Mouse (Mus musculus) forebrain, postnatal 0 days (tissue): Measurements from ENCODE around the gene Tmprss11a. TPM values are rescaled to one million over a fixed set of nuclear protein-coding genes. Genes with fewer than 3 reads are reported as not detected.

ENCODE experiments used
- ATAC-seq: fragments of 200-750 bp; cut with Nextera tagmentation; 2 replicates; pipeline ENCODE4 v1.8.0; 2017; ENCODE audit warnings: mild to moderate bottlenecking, moderate library complexity
- DNase-seq: peaks from one replicate; pipeline ENCODE4 v3.0.0-alpha.2; 2015
- H3K27ac ChIP-seq: fragments of 300-500 bp; sonication (generic); 2 replicates; pipeline ENCODE4 v1.5.1; 2014; ENCODE audit warnings: low read depth, mild to moderate bottlenecking, antibody characterized with exemption, low read length, moderate library complexity, mixed read lengths
- H3K27me3 ChIP-seq: fragments of 300-500 bp; sonication (generic); 2 replicates; pipeline ENCODE4 v1.6.1; 2014; ENCODE audit warnings: mild to moderate bottlenecking, low read length, mixed read lengths; ENCODE audit not compliant: insufficient read depth
- H3K36me3 ChIP-seq: fragments of 300-500 bp; sonication (generic); 2 replicates; pipeline ENCODE4 v1.6.1; 2014; ENCODE audit warnings: mild to moderate bottlenecking, moderate library complexity; ENCODE audit not compliant: insufficient read depth
- H3K4me1 ChIP-seq: fragments of 300-500 bp; sonication (generic); 2 replicates; pipeline ENCODE4 v1.6.1; 2014; ENCODE audit warnings: antibody characterized with exemption; ENCODE audit not compliant: insufficient read depth
- H3K4me2 ChIP-seq: fragments of 300-500 bp; sonication (generic); 2 replicates; pipeline ENCODE4 v1.6.1; 2014; ENCODE audit warnings: low read depth, mild to moderate bottlenecking, moderate library complexity
- H3K4me3 ChIP-seq: fragments of 300-500 bp; sonication (generic); 2 replicates; pipeline ENCODE4 v1.5.1; 2014; ENCODE audit warnings: low read depth, low read length, mixed read lengths
- H3K9ac ChIP-seq: fragments of 300-500 bp; sonication (generic); 2 replicates; pipeline ENCODE4 v1.6.1; 2014; ENCODE audit warnings: mild to moderate bottlenecking
- H3K9me3 ChIP-seq: fragments of 300-500 bp; sonication (generic); 2 replicates; pipeline ENCODE4 v1.6.1; 2016; ENCODE audit warnings: low read length
- CTCF ChIP-seq: sonication (generic); IDR thresholded peaks from 2 replicates; pipeline ENCODE4 v1.5.1; 2016; ENCODE audit warnings: antibody characterized with exemption, control low read depth, low read depth
- WGBS: fragments of 180-500 bp; shearing (Covaris S2); extraction: QIAGEN DNeasy Blood & Tissue Kit; methylation state at CpG from one replicate; pipeline ENCODE4 v1.1.7; 2014; 5-methylcytosine and 5-hydroxymethylcytosine counted together
- polyA plus RNA-seq: library from polyadenylated mRNA; unstranded; fragments of >200 nt; fragmentation: Nextera tagmentation; extraction: Ambion mirVana; gene quantifications from 2 replicates; pipeline ENCODE4 v1.2.1, GENCODE M21; 2015
- total RNA-seq: library from RNA; depleted of rRNA; stranded (reverse); fragments of >200 nt; gene quantifications from 2 replicates; pipeline ENCODE4 v1.2.3, GENCODE M21; 2014; rRNA removed

The Tmprss11a gene
- total and polyA plus RNA-seq, 2 experiments from 2014 or later: not detected

GRCm38 (mm10) chr5:86410815-86411214 lies 58.0 kb downstream of the Tmprss11a start:
- DNase-seq: peak; percentile 27
- Histone ChIP-seq H3K27ac (no peak overlapping the region), H3K9me3 (no peaks in the 10 kb centered on the region), H3K9ac (no peak overlapping the region), H3K4me2 (no peak overlapping the region), H3K36me3 (no peaks in the 10 kb centered on the region), H3K4me3 (no peak overlapping the region), H3K27me3 (no peaks in the 10 kb centered on the region), H3K4me1 (no peaks in the 10 kb centered on the region)
- 25% methylated on average over 3 of the region's 3 CpGs for WGBS
- peak; percentile 60 for TF ChIP-seq CTCF
- no peak for ATAC-seq

GRCm38 (mm10) chr5:86407941-86408340 lies 60.8 kb downstream of the Tmprss11a start:
- Histone ChIP-seq H3K36me3 (no peaks in the 10 kb centered on the region), H3K4me3 (no peak overlapping the region), H3K9me3 (no peaks in the 10 kb centered on the region), H3K27ac (no peak overlapping the region), H3K27me3 (no peaks in the 10 kb centered on the region), H3K4me2 (no peak overlapping the region), H3K4me1 (no peaks in the 10 kb centered on the region), H3K9ac (no peak overlapping the region)
- no peak for DNase-seq
- ATAC-seq: no peak
- WGBS: 89% methylated on average over 2 of the region's 2 CpGs
- TF ChIP-seq CTCF: no peak

- 86% methylated on average over 3 of the region's 3 CpGs for WGBS
- H3K4me1 ChIP-seq: no peaks in the 10 kb centered on the region
- no peak overlapping the region for H3K4me2 ChIP-seq
- ATAC-seq (no peak), DNase-seq (no peak)
- no peaks in the 10 kb centered on the region for H3K9me3 ChIP-seq
- H3K4me3 ChIP-seq: no peak overlapping the region
- H3K27ac ChIP-seq: no peak overlapping the region
- H3K27me3 ChIP-seq: no peaks in the 10 kb centered on the region
- H3K9ac ChIP-seq: no peak overlapping the region
- TF ChIP-seq CTCF: no peak
- no peaks in the 10 kb centered on the region for H3K36me3 ChIP-seq
These were observed 61.6 kb downstream of the Tmprss11a start for GRCm38 (mm10) chr5:86407191-86407590.

- Histone ChIP-seq H3K9me3 (no peaks in the 10 kb centered on the region), H3K4me1 (no peaks in the 10 kb centered on the region), H3K27ac (no peak within 1 kb of the TSS), H3K9ac (no peak within 1 kb of the TSS), H3K27me3 (no peaks in the 10 kb centered on the region), H3K4me3 (no peak within 1 kb of the TSS), H3K36me3 (no peaks in the 10 kb centered on the region), H3K4me2 (no peak within 1 kb of the TSS)
- 70% methylated on average over 3 of the region's 3 CpGs for WGBS
- no peak for TF ChIP-seq CTCF
- DNase-seq: no peak
- no peak for ATAC-seq
These were observed 95.5 kb downstream of the Tmprss11a start, which contains the start of gene Tmprss11d for GRCm38 (mm10) chr5:86373320-86373719. Gene Tmprss11d (minus strand): TSS chr5:86373420.

Other genes with a start within 250 kb of the Tmprss11a start
- gene Tmprss11c, start 179.7 kb downstream of the Tmprss11a start, total RNA-seq: not detected in 2 replicates
- gene Tmprss11c, start 179.7 kb downstream of the Tmprss11a start, polyA plus RNA-seq: not detected in 2 replicates
- not detected in 2 replicates for gene Tmprss11d, start 95.6 kb downstream of the Tmprss11a start, total RNA-seq
- not detected in 2 replicates for gene Tmprss11d, start 95.6 kb downstream of the Tmprss11a start, polyA plus RNA-seq
- not detected in 2 replicates for gene Tmprss11g, start 49.6 kb upstream of the Tmprss11a start, total RNA-seq
- not detected in 2 replicates for gene Tmprss11g, start 49.6 kb upstream of the Tmprss11a start, polyA plus RNA-seq
- not detected in 2 replicates for gene Tmprss11f, start 163.4 kb upstream of the Tmprss11a start, total RNA-seq
- not detected in 2 replicates for gene Tmprss11f, start 163.4 kb upstream of the Tmprss11a start, polyA plus RNA-seq
- gene Tmprss11b, start 207.4 kb upstream of the Tmprss11a start, total RNA-seq: not detected in 2 replicates
- gene Tmprss11b, start 207.4 kb upstream of the Tmprss11a start, polyA plus RNA-seq: not detected in 2 replicates